Mouse (Mus musculus) G1E (cell line): ENCODE measurements around the gene Skap1.

Source experiments
- CTCF ChIP-seq: IDR thresholded peaks from 2 replicates; pipeline ENCODE4 v1.5.1; 2012; ENCODE audit warnings: low read depth, low read length, inconsistent platforms, mixed read lengths
- POLR2AphosphoS5 ChIP-seq: IDR thresholded peaks from 2 replicates; pipeline ENCODE4 v1.6.1; 2012; ENCODE audit warnings: low read depth, low read length, inconsistent platforms; ENCODE audit not compliant: insufficient replicate concordance
- TAL1 ChIP-seq: conservative IDR thresholded peaks from 2 replicates; pipeline ENCODE4 v1.6.1; 2012; ENCODE audit warnings: low read depth, low read length, inconsistent platforms, mixed read lengths

- TF ChIP-seq POLR2AphosphoS5: no peak
- no peak for TF ChIP-seq TAL1
- no peak for TF ChIP-seq CTCF
These were observed 125.4 kb downstream of the Skap1 start for GRCm38 (mm10) chr11:96589828-96590227.
